9 mouse cellular contexts compared by ENCODE assay signal in genomic region chr1:36813415-36813814, GRCm38 (mm10). TPM values are rescaled to one million over a fixed set of nuclear protein-coding genes. Genes with fewer than 3 reads are reported as not detected.
DNase-seq lines count a peak whose midpoint lies in the region; ATAC-seq and TF ChIP-seq lines count a peak whose summit lies in the region.
"Had no signal": no experiment of that assay in that cellular context is flagged by ENCODE, and none has a peak within 500 bp of the region (broad histone marks: within the 10 kb centered on the region; RNA-seq: fewer than 3 reads in every experiment).

No protein-coding gene starts in this region.

- H3K4me1 ChIP-seq in forebrain, embryonic 13.5 days: no peaks in the 10 kb centered on the region
- H3K4me1 ChIP-seq in forebrain, embryonic 12.5 days: no peaks in the 10 kb centered on the region
- peaks cover 9% of the 10 kb centered on the region for H3K4me1 ChIP-seq in liver, embryonic 16.5 days (ENCODE audit: control insufficient read depth, low read depth, low read length)

- intact Hi-C loops in gastrocnemius, adult 2 months (cut with DNase I): no loop called here

- no peak overlapping the region for H3K4me3 ChIP-seq in forebrain, embryonic 13.5 days
- H3K4me3 ChIP-seq in forebrain, embryonic 12.5 days (replicated peaks): no peak overlapping the region
- no peak overlapping the region for H3K4me3 ChIP-seq in liver, embryonic 16.5 days (ENCODE audit: low read depth, low read length)
- H3K4me3 ChIP-seq in gastrocnemius, adult 2 months: no peak overlapping the region

- 89% methylated on average over 7 of the region's 7 CpGs for WGBS in forebrain, embryonic 13.5 days
- 92% methylated on average over 7 of the region's 7 CpGs for WGBS in forebrain, embryonic 12.5 days
- WGBS in liver, embryonic 16.5 days (ENCODE audit: insufficient replicate concordance): 34% methylated on average over 7 of the region's 7 CpGs

- TF ChIP-seq POLR2A in brain, embryonic 14.5 days (IDR thresholded peaks at IDR 0.05; ENCODE audit: borderline replicate concordance, extremely low read depth, insufficient read depth, insufficient read length, poor library complexity, severe bottlenecking): no peak

- H3K9ac ChIP-seq in forebrain, embryonic 13.5 days: no peak overlapping the region
- H3K9ac ChIP-seq in forebrain, embryonic 12.5 days: no peak overlapping the region
- no peak overlapping the region for H3K9ac ChIP-seq in liver, embryonic 16.5 days (ENCODE audit: low read depth, low read length)

- no peaks in the 10 kb centered on the region for H3K9me3 ChIP-seq in forebrain, embryonic 13.5 days (replicated peaks)
- H3K9me3 ChIP-seq in forebrain, embryonic 12.5 days: no peaks in the 10 kb centered on the region
- H3K9me3 ChIP-seq in liver, embryonic 16.5 days (replicated peaks; ENCODE audit: control insufficient read depth, low read length): no peaks in the 10 kb centered on the region

- H3K27ac ChIP-seq in forebrain, embryonic 13.5 days: no peak overlapping the region
- H3K27ac ChIP-seq in forebrain, embryonic 12.5 days: no peak overlapping the region
- H3K27ac ChIP-seq in liver, embryonic 16.5 days (ENCODE audit: low read length): no peak overlapping the region
- no peak overlapping the region for H3K27ac ChIP-seq in gastrocnemius, adult 2 months

- H3K36me3 ChIP-seq in forebrain, embryonic 13.5 days (ENCODE audit: poor library complexity, severe bottlenecking): peaks cover 92% of the 10 kb centered on the region
- peaks cover 88% of the 10 kb centered on the region for H3K36me3 ChIP-seq in forebrain, embryonic 12.5 days (replicated peaks)
- peaks cover 73% of the 10 kb centered on the region for H3K36me3 ChIP-seq in liver, embryonic 16.5 days (ENCODE audit: control insufficient read depth, insufficient read depth)

- TF ChIP-seq CTCF in brain, embryonic 14.5 days (IDR thresholded peaks at IDR 0.05; ENCODE audit: borderline replicate concordance, extremely low read depth, insufficient read depth, insufficient read length): no peak
- TF ChIP-seq CTCF in gastrocnemius, adult 2 months (IDR thresholded peaks at IDR 0.05): no peak

- peak; percentile 69 for DNase-seq in brain, embryonic 14.5 days (ENCODE audit: low read depth)
- DNase-seq in layer of hippocampus, adult 18-20 months (ENCODE audit: low spot score in 2 of 2): peak; percentile 67 to 89
- no peak for DNase-seq in adrenal gland, adult 2 months
- no peak for DNase-seq in kidney, postnatal 36 days
- no peak for DNase-seq in gastrocnemius, adult 2 months
- DNase-seq: kidney, postnatal 4 days had no signal

- no peak overlapping the region for H3K4me2 ChIP-seq in forebrain, embryonic 13.5 days
- H3K4me2 ChIP-seq in forebrain, embryonic 12.5 days: no peak overlapping the region
- no peak overlapping the region for H3K4me2 ChIP-seq in liver, embryonic 16.5 days (ENCODE audit: low read depth, low read length)

- peak; percentile 58; the same call in 1 of the 2 replicates for ATAC-seq in forebrain, embryonic 13.5 days
- ATAC-seq in forebrain, embryonic 12.5 days (ENCODE audit: low FRiP score): no peak
- ATAC-seq in liver, embryonic 16.5 days (ENCODE audit: low read depth): peak; percentile 70

- H3K27me3 ChIP-seq in forebrain, embryonic 13.5 days: no peaks in the 10 kb centered on the region
- H3K27me3 ChIP-seq in forebrain, embryonic 12.5 days: no peaks in the 10 kb centered on the region
- no peaks in the 10 kb centered on the region for H3K27me3 ChIP-seq in liver, embryonic 16.5 days (ENCODE audit: control insufficient read depth, insufficient read depth, low read depth, low read length)

RNA-seq across cellular contexts. Expression of gene Zap70, which starts 51.8 kb away (rescaled TPM):
- 0.71 and 1.1 TPM in 2 replicates for polyA plus RNA-seq in forebrain, embryonic 13.5 days (2015; fragmentation: Nextera tagmentation; extraction: Ambion mirVana)
- polyA plus RNA-seq in forebrain, embryonic 12.5 days (2016; fragmentation: Nextera tagmentation; extraction: Ambion mirVana): 0.41 and 0.55 TPM in 2 replicates
- polyA plus RNA-seq in brain, embryonic 14.5 days (2012; rRNA removed): 1.5 and 1.8 TPM in 2 replicates
- total RNA-seq in layer of hippocampus, adult 18-20 months (2021): 1 to 10 TPM; 3.6 to 3.7 TPM
- 0.19 TPM in 2 replicates for polyA plus RNA-seq in liver, embryonic 16.5 days (2015; fragmentation: Nextera tagmentation; extraction: Ambion mirVana)
- under 1 TPM; 0.29 to 0.90 TPM for total RNA-seq in adrenal gland, adult 2 months (2021)
- 2.1 and 3.3 TPM in 2 replicates for polyA plus RNA-seq in adrenal gland, adult 2 months (2012; rRNA removed)
- under 1 TPM in 1 of 2 experiments, not detected in 1; 0.84 TPM for total RNA-seq in gastrocnemius, adult 2 months (2021)

Comparison
In these comparisons a context has a peak if more than half of its experiments do, and no peak if none do; other contexts are left out.
1. DNase-seq: peak in brain, embryonic 14.5 days (single experiment) and layer of hippocampus, adult 18-20 months (2 of 2); none in adrenal gland, adult 2 months (single experiment), kidney, postnatal 36 days (0 of 2) and gastrocnemius, adult 2 months (single experiment).